Mouse (Mus musculus): ENCODE results near the gene Doc2g.

- no peak for TF ChIP-seq TAL1 (IDR thresholded peaks at IDR 0.05; ENCODE audit: low read length)
- no peak for TF ChIP-seq GATA1 (IDR thresholded peaks at IDR 0.05; ENCODE audit: low read length)
Observed at GRCm38 (mm10) chr19:4051016-4051415, 47.9 kb downstream of the Doc2g start.

All from erythroblast, embryonic 14.5 days (primary cell).